In the genomic region with DNA sequence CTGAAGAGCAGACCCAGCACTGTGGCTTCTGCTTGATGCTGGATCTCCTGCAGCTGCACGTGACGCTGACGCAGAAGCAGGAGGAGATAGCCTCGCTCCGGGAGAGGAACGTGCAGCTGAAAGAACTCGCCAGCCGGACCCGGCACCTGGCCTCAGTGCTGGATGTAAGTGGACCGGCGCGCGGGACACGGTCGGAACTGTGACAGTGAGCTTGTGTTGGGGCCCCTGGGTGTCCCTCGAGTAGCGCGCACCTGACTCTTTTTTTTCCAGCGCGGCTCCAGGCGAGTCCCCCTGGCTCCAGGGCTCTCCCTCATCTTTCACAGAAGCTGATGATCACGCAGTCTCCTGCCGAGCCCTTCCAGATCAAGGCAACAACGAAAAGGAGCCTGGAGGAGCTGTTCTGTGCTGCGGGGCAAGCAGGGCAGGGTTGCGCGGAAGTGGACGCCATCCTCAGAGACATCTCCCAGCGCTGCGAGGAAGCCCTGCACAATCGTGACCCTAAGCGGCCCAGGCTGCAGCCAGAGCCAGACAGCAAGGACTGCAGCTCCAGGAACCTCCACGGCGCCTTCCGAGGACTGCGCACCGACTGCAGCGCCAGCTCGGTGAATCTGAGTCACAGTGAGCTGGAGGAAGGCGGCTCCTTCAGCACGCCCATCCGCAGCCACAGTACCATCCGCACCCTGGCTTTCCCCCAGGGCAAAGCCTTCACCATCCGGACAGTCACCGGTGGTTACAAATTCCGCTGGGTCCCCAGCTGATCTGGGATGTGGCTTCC, we compare ENCODE assay signal across 8 mouse cellular contexts. TPM values are rescaled to one million over a fixed set of nuclear protein-coding genes. Genes with fewer than 3 reads are reported as not detected.
DNase-seq lines count a peak whose midpoint lies in the region; ATAC-seq and TF ChIP-seq lines count a peak whose summit lies in the region.

No protein-coding gene starts in this region.

- no peak for TF ChIP-seq POLR2A in limb, embryonic 14.5 days (IDR thresholded peaks at IDR 0.05; ENCODE audit: borderline replicate concordance, extremely low read depth, insufficient read depth, insufficient read length)

- 0 out of 2 replicates have a peak overlapping the region, but pooled peaks have one; percentile 22 for H3K9ac ChIP-seq in heart, embryonic 11.5 days (ENCODE audit: low read depth, low read length)
- H3K9ac ChIP-seq in embryonic facial prominence, embryonic 12.5 days = peak overlapping the region; percentile 50
- peak overlapping the region; percentile 64 for H3K9ac ChIP-seq in hindbrain, embryonic 15.5 days
- peak overlapping the region; percentile 38 for H3K9ac ChIP-seq in limb, embryonic 14.5 days (ENCODE audit: low read depth, low read length, severe bottlenecking)

- H3K27me3 ChIP-seq in heart, embryonic 11.5 days (ENCODE audit: control insufficient read depth, insufficient read depth, low read length) = peaks cover 61% of the 10 kb centered on the region
- H3K27me3 ChIP-seq in embryonic facial prominence, embryonic 12.5 days = peaks cover 72% of the 10 kb centered on the region
- peaks cover 72% of the 10 kb centered on the region for H3K27me3 ChIP-seq in hindbrain, embryonic 15.5 days
- H3K27me3 ChIP-seq in limb, embryonic 14.5 days (ENCODE audit: control insufficient read depth, insufficient read depth, low read length) = peaks cover 65% of the 10 kb centered on the region

- H3K4me2 ChIP-seq in heart, embryonic 11.5 days = peak overlapping the region; percentile 95
- peak overlapping the region; percentile 94 for H3K4me2 ChIP-seq in embryonic facial prominence, embryonic 12.5 days (replicated peaks)
- peak overlapping the region; percentile 99 for H3K4me2 ChIP-seq in hindbrain, embryonic 15.5 days
- H3K4me2 ChIP-seq in limb, embryonic 14.5 days (replicated peaks; ENCODE audit: low read depth, low read length, severe bottlenecking) = peak overlapping the region; percentile 73

- ATAC-seq in heart, embryonic 11.5 days (replicated peaks; ENCODE audit: insufficient number of reproducible peaks, low FRiP score, low TSS enrichment) = no peak
- 0 out of 2 replicates have a peak, but pooled peaks have one; percentile 50 for ATAC-seq in embryonic facial prominence, embryonic 12.5 days (ENCODE audit: insufficient number of reproducible peaks, insufficient read depth, low FRiP score, low TSS enrichment)
- peak; percentile 67 for ATAC-seq in hindbrain, embryonic 15.5 days (ENCODE audit: low FRiP score, low read depth)
- peak; percentile 38; the same call in 1 of the 2 replicates for ATAC-seq in limb, embryonic 14.5 days (ENCODE audit: low FRiP score, low read depth)

- under 1% methylated on average over 46 of the region's 46 CpGs for WGBS in heart, embryonic 11.5 days (ENCODE audit: insufficient replicate concordance)
- under 1% methylated on average over 46 of the region's 46 CpGs for WGBS in embryonic facial prominence, embryonic 12.5 days
- under 1% methylated on average over 46 of the region's 46 CpGs for WGBS in hindbrain, embryonic 15.5 days
- under 1% methylated on average over 43 of the region's 46 CpGs for WGBS in limb, embryonic 14.5 days

- peak overlapping the region; percentile 48 for H3K4me3 ChIP-seq in heart, embryonic 11.5 days (ENCODE audit: low read depth, low read length)
- H3K4me3 ChIP-seq in embryonic facial prominence, embryonic 12.5 days = peak overlapping the region; percentile 44
- peak overlapping the region; percentile 56 for H3K4me3 ChIP-seq in hindbrain, embryonic 15.5 days
- peak overlapping the region; percentile 38 for H3K4me3 ChIP-seq in limb, embryonic 14.5 days (replicated peaks; ENCODE audit: low read length)

- no peak for DNase-seq in heart, adult 9 months (ENCODE audit: low spot score in 2 of 2)
- DNase-seq in MN1 (ENCODE audit: low spot score) = peak; percentile 40
- DNase-seq in limb, embryonic 14.5 days (ENCODE audit: low spot score) = no peak
- DNase-seq in neural tube, embryonic 10.5 days (ENCODE audit: extremely low spot score, low spot score) = peak; percentile 67
- no peak for DNase-seq in ovary, postnatal 36 days (ENCODE audit: low spot score)

- peaks cover 5% of the 10 kb centered on the region for H3K4me1 ChIP-seq in heart, embryonic 11.5 days (ENCODE audit: control insufficient read depth, insufficient read depth, low read length)
- H3K4me1 ChIP-seq in embryonic facial prominence, embryonic 12.5 days = peaks cover 11% of the 10 kb centered on the region
- peaks cover 23% of the 10 kb centered on the region for H3K4me1 ChIP-seq in hindbrain, embryonic 15.5 days (replicated peaks)
- H3K4me1 ChIP-seq in limb, embryonic 14.5 days (ENCODE audit: control insufficient read depth, insufficient read depth, low read length) = peaks cover 14% of the 10 kb centered on the region

- H3K36me3 ChIP-seq in heart, embryonic 11.5 days (ENCODE audit: control insufficient read depth, insufficient read depth, low read length) = no peaks in the 10 kb centered on the region
- H3K36me3 ChIP-seq in embryonic facial prominence, embryonic 12.5 days = no peaks in the 10 kb centered on the region
- H3K36me3 ChIP-seq in hindbrain, embryonic 15.5 days = no peaks in the 10 kb centered on the region
- H3K36me3 ChIP-seq in limb, embryonic 14.5 days (ENCODE audit: control insufficient read depth, insufficient read depth, low read length) = no peaks in the 10 kb centered on the region

- no peaks in the 10 kb centered on the region for H3K9me3 ChIP-seq in heart, embryonic 11.5 days (replicated peaks; ENCODE audit: control insufficient read depth, low read length)
- no peaks in the 10 kb centered on the region for H3K9me3 ChIP-seq in embryonic facial prominence, embryonic 12.5 days
- no peaks in the 10 kb centered on the region for H3K9me3 ChIP-seq in hindbrain, embryonic 15.5 days
- H3K9me3 ChIP-seq in limb, embryonic 14.5 days (ENCODE audit: control insufficient read depth, low read length) = no peaks in the 10 kb centered on the region

- no peak overlapping the region for H3K27ac ChIP-seq in heart, embryonic 11.5 days (ENCODE audit: low read depth, low read length)
- H3K27ac ChIP-seq in embryonic facial prominence, embryonic 12.5 days = no peak overlapping the region
- H3K27ac ChIP-seq in hindbrain, embryonic 15.5 days (replicated peaks) = peak overlapping the region; percentile 47
- H3K27ac ChIP-seq in limb, embryonic 14.5 days (replicated peaks; ENCODE audit: low read depth, low read length) = no peak overlapping the region

RNA-seq across cellular contexts. Expression of a gene that starts 5.0 kb away (rescaled TPM):
- polyA plus RNA-seq in heart, embryonic 11.5 days (2014; fragmentation: Nextera tagmentation; extraction: Ambion mirVana) = not detected in 2 replicates
- polyA plus RNA-seq in embryonic facial prominence, embryonic 12.5 days (2016; fragmentation: Nextera tagmentation; extraction: Ambion mirVana) = 0.24 and 0.26 TPM in 2 replicates
- 0.45 and 1.3 TPM in 2 replicates for polyA plus RNA-seq in hindbrain, embryonic 15.5 days (2015; fragmentation: Nextera tagmentation; extraction: Ambion mirVana)
- not detected in 2 replicates for polyA plus RNA-seq in limb, embryonic 14.5 days (2012; rRNA removed)
- not detected in 2 replicates for polyA plus RNA-seq in limb, embryonic 14.5 days (2014; fragmentation: Nextera tagmentation; extraction: Ambion mirVana)

RNA-seq across cellular contexts. Expression of a gene that starts 11.0 kb away (rescaled TPM):
- polyA plus RNA-seq in heart, embryonic 11.5 days (2014; fragmentation: Nextera tagmentation; extraction: Ambion mirVana) = 0.13 and 0.18 TPM in 2 replicates
- 0.53 and 0.79 TPM in 2 replicates for polyA plus RNA-seq in embryonic facial prominence, embryonic 12.5 days (2016; fragmentation: Nextera tagmentation; extraction: Ambion mirVana)
- polyA plus RNA-seq in hindbrain, embryonic 15.5 days (2015; fragmentation: Nextera tagmentation; extraction: Ambion mirVana) = 0.67 and 1.4 TPM in 2 replicates
- polyA plus RNA-seq in limb, embryonic 14.5 days (2012; rRNA removed) = 0.60 and 0.80 TPM in 2 replicates
- 0.22 and 0.29 TPM in 2 replicates for polyA plus RNA-seq in limb, embryonic 14.5 days (2014; fragmentation: Nextera tagmentation; extraction: Ambion mirVana)

RNA-seq across cellular contexts. Expression of a gene that starts 36.3 kb away (rescaled TPM):
- polyA plus RNA-seq in heart, embryonic 11.5 days (2014; fragmentation: Nextera tagmentation; extraction: Ambion mirVana) = 0.14 TPM in 1 of 2 replicates, not detected in the other
- polyA plus RNA-seq in embryonic facial prominence, embryonic 12.5 days (2016; fragmentation: Nextera tagmentation; extraction: Ambion mirVana) = not detected in 2 replicates
- polyA plus RNA-seq in hindbrain, embryonic 15.5 days (2015; fragmentation: Nextera tagmentation; extraction: Ambion mirVana) = 0.24 and 0.52 TPM in 2 replicates
- 0.04 TPM in 1 of 2 replicates, not detected in the other for polyA plus RNA-seq in limb, embryonic 14.5 days (2012; rRNA removed)
- not detected in 2 replicates for polyA plus RNA-seq in limb, embryonic 14.5 days (2014; fragmentation: Nextera tagmentation; extraction: Ambion mirVana)

RNA-seq across cellular contexts. Expression of a gene that starts 47.6 kb away (rescaled TPM):
- 147 and 151 TPM in 2 replicates for polyA plus RNA-seq in heart, embryonic 11.5 days (2014; fragmentation: Nextera tagmentation; extraction: Ambion mirVana)
- 152 and 164 TPM in 2 replicates for polyA plus RNA-seq in embryonic facial prominence, embryonic 12.5 days (2016; fragmentation: Nextera tagmentation; extraction: Ambion mirVana)
- polyA plus RNA-seq in hindbrain, embryonic 15.5 days (2015; fragmentation: Nextera tagmentation; extraction: Ambion mirVana) = 59.0 and 62.9 TPM in 2 replicates
- 76.4 and 132 TPM in 2 replicates for polyA plus RNA-seq in limb, embryonic 14.5 days (2012; rRNA removed)
- polyA plus RNA-seq in limb, embryonic 14.5 days (2014; fragmentation: Nextera tagmentation; extraction: Ambion mirVana) = 218 and 220 TPM in 2 replicates

Comparison
In these comparisons a context has a peak if more than half of its experiments do, and no peak if none do; other contexts are left out.
1. DNase-seq: peak in MN1 (single experiment) and neural tube, embryonic 10.5 days (single experiment); none in heart, adult 9 months (0 of 2), limb, embryonic 14.5 days (single experiment) and ovary, postnatal 36 days (single experiment).
2. Peak in every context shown above with its lines, with median percentiles within 50 percentile points of each other: H3K4me2 ChIP-seq, H3K4me3 ChIP-seq and H3K9ac ChIP-seq.